Mouse (Mus musculus): Measurements from ENCODE around the gene Cpxm2. TPM values are rescaled to one million over a fixed set of nuclear protein-coding genes. Genes with fewer than 3 reads are reported as not detected.

Cpxm2 gene
- polyA plus RNA-seq, 1 experiment from 2014 or later, result 2.2 TPM

- no peak overlapping the region for H3K4me3 ChIP-seq (ENCODE audit: low read length)
- H3K27me3 ChIP-seq (replicated peaks; ENCODE audit: control insufficient read depth, insufficient read depth, low read length), result no peaks in the 10 kb centered on the region
- 95% methylated on average over 4 of the region's 4 CpGs for WGBS
- no peak overlapping the region for H3K4me2 ChIP-seq (ENCODE audit: low read length)
- H3K27ac ChIP-seq (ENCODE audit: low read depth, low read length), result no peak overlapping the region
- H3K36me3 ChIP-seq (ENCODE audit: control insufficient read depth, insufficient read depth, low read length), result no peaks in the 10 kb centered on the region
- H3K9ac ChIP-seq (ENCODE audit: low read depth, low read length), result no peak overlapping the region
- H3K4me1 ChIP-seq (ENCODE audit: control insufficient read depth, insufficient read depth, low read depth, low read length), result peaks cover 2% of the 10 kb centered on the region
- ATAC-seq, result no peak
- no peaks in the 10 kb centered on the region for H3K9me3 ChIP-seq (ENCODE audit: control insufficient read depth, low read length)
These were observed 27.2 kb upstream of the Cpxm2 start for GRCm38 (mm10) chr7:132181586-132182198.

DNA sequence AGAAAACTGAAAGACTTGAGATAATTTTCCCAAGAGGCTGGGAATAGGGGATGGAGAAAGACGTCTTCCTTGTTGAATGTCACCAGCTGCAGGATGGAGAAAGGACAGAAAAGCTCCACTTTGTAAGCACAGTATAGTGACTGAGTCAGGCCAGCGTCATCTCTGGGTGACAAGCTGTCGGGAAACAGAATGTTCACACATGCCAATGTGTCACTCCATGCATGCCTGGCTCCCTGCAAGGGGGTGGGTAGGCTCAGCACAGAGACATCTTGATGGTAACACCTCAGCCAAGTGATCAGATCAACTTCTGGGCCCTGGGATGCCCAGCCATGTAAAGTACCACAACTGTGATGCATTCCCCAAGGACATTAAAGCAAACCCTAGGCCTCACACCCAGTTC lies 26.5 kb upstream of the Cpxm2 start:
- Histone ChIP-seq H3K36me3 (ENCODE audit: control insufficient read depth, insufficient read depth, low read length) (no peaks in the 10 kb centered on the region), H3K9ac (ENCODE audit: low read depth, low read length) (no peak overlapping the region), H3K4me3 (ENCODE audit: low read length) (no peak overlapping the region), H3K27ac (ENCODE audit: low read depth, low read length) (no peak overlapping the region), H3K27me3 (replicated peaks; ENCODE audit: control insufficient read depth, insufficient read depth, low read length) (no peaks in the 10 kb centered on the region), H3K4me2 (ENCODE audit: low read length) (no peak overlapping the region), H3K4me1 (ENCODE audit: control insufficient read depth, insufficient read depth, low read depth, low read length) (peaks cover 2% of the 10 kb centered on the region), H3K9me3 (ENCODE audit: control insufficient read depth, low read length) (no peaks in the 10 kb centered on the region)
- no peak for ATAC-seq
- WGBS, result 82% methylated on average over 3 of the region's 3 CpGs

DNA sequence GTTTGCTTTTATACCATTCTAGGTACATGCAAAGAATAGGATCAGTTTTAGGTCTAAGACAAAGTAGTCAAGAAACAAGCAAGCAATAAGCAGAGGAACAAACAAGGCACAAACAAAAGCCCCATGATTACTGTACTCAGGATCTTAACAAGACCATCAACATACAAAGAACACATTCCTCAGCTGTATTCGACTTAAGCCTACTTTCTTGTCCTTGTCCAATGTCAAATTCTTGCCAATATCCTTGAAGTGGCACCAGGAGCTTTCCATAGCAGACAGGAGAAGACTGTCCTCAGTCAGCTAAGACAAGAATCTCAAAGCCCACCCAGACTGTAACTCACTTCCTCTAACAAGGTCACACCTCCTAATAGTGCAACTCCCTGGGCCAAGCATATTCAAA lies 24.5 kb upstream of the Cpxm2 start:
- Histone ChIP-seq H3K27me3 (replicated peaks; ENCODE audit: control insufficient read depth, insufficient read depth, low read length) (no peaks in the 10 kb centered on the region), H3K4me3 (ENCODE audit: low read length) (no peak overlapping the region), H3K36me3 (ENCODE audit: control insufficient read depth, insufficient read depth, low read length) (no peaks in the 10 kb centered on the region), H3K9me3 (ENCODE audit: control insufficient read depth, low read length) (no peaks in the 10 kb centered on the region), H3K9ac (ENCODE audit: low read depth, low read length) (no peak overlapping the region), H3K27ac (ENCODE audit: low read depth, low read length) (no peak overlapping the region), H3K4me2 (ENCODE audit: low read length) (no peak overlapping the region), H3K4me1 (ENCODE audit: control insufficient read depth, insufficient read depth, low read depth, low read length) (peaks cover 2% of the 10 kb centered on the region)
- no peak for ATAC-seq
- WGBS, result 60% methylated on average over 1 of the region's 1 CpGs

GRCm38 (mm10) chr7:132174787-132175186 lies 20.2 kb upstream of the Cpxm2 start:
- H3K4me3 ChIP-seq (ENCODE audit: low read length), result no peak overlapping the region
- no peak for ATAC-seq
- H3K9ac ChIP-seq (ENCODE audit: low read depth, low read length), result no peak overlapping the region
- H3K4me1 ChIP-seq (ENCODE audit: control insufficient read depth, insufficient read depth, low read depth, low read length), result peaks cover 2% of the 10 kb centered on the region; the same call in 1 of the 2 replicates
- H3K27ac ChIP-seq (ENCODE audit: low read depth, low read length), result no peak overlapping the region
- 75% methylated on average over 5 of the region's 5 CpGs for WGBS
- H3K36me3 ChIP-seq (ENCODE audit: control insufficient read depth, insufficient read depth, low read length), result no peaks in the 10 kb centered on the region
- H3K4me2 ChIP-seq (ENCODE audit: low read length), result no peak overlapping the region
- H3K27me3 ChIP-seq (replicated peaks; ENCODE audit: control insufficient read depth, insufficient read depth, low read length), result no peaks in the 10 kb centered on the region
- no peaks in the 10 kb centered on the region for H3K9me3 ChIP-seq (ENCODE audit: control insufficient read depth, low read length)

- no peaks in the 10 kb centered on the region for H3K9me3 ChIP-seq (ENCODE audit: control insufficient read depth, low read length)
- H3K4me2 ChIP-seq (ENCODE audit: low read length), result no peak overlapping the region
- ATAC-seq, result no peak; the same call in 1 of the 2 replicates
- H3K9ac ChIP-seq (ENCODE audit: low read depth, low read length), result no peak overlapping the region
- no peak overlapping the region for H3K27ac ChIP-seq (ENCODE audit: low read depth, low read length)
- H3K27me3 ChIP-seq (replicated peaks; ENCODE audit: control insufficient read depth, insufficient read depth, low read length), result no peaks in the 10 kb centered on the region
- H3K4me1 ChIP-seq (ENCODE audit: control insufficient read depth, insufficient read depth, low read depth, low read length), result peaks cover 2% of the 10 kb centered on the region; the same call in 1 of the 2 replicates
- H3K4me3 ChIP-seq (ENCODE audit: low read length), result no peak overlapping the region
- H3K36me3 ChIP-seq (ENCODE audit: control insufficient read depth, insufficient read depth, low read length), result no peaks in the 10 kb centered on the region
- WGBS, result 78% methylated on average over 2 of the region's 2 CpGs
These were observed 19.8 kb upstream of the Cpxm2 start for GRCm38 (mm10) chr7:132174296-132174695.

DNA sequence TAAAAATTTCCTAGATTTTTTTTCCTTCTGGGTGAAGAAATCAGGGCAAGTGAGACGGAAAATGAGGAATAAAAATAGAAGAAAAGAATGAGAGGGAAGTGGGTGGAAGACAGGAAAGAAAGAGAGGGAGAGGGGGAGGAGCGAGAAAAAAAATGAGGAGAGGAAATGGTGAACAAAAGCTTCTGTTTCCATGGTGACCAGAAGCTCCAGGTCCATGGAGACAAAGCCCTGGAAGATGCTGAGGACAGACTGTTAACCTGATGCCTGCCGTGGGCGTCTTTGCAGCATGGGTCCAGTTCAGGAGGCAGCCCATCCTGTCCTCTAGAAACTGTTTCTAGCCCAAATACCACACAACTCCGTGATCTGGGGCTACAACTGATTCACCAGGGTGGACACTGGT lies 17.7 kb upstream of the Cpxm2 start:
- H3K9ac ChIP-seq (ENCODE audit: low read depth, low read length), result no peak overlapping the region
- H3K9me3 ChIP-seq (ENCODE audit: control insufficient read depth, low read length), result no peaks in the 10 kb centered on the region
- H3K4me3 ChIP-seq (ENCODE audit: low read length), result no peak overlapping the region
- 50% methylated on average over 5 of the region's 5 CpGs for WGBS
- H3K4me1 ChIP-seq (ENCODE audit: control insufficient read depth, insufficient read depth, low read depth, low read length), result peaks cover 2% of the 10 kb centered on the region; the same call in 1 of the 2 replicates
- H3K36me3 ChIP-seq (ENCODE audit: control insufficient read depth, insufficient read depth, low read length), result no peaks in the 10 kb centered on the region
- ATAC-seq, result no peak
- H3K4me2 ChIP-seq (ENCODE audit: low read length), result no peak overlapping the region
- no peaks in the 10 kb centered on the region for H3K27me3 ChIP-seq (replicated peaks; ENCODE audit: control insufficient read depth, insufficient read depth, low read length)
- peak overlapping the region; percentile 55 for H3K27ac ChIP-seq (ENCODE audit: low read depth, low read length)

GRCm38 (mm10) chr7:132171716-132172115 lies 17.2 kb upstream of the Cpxm2 start:
- ATAC-seq, result no peak

DNA sequence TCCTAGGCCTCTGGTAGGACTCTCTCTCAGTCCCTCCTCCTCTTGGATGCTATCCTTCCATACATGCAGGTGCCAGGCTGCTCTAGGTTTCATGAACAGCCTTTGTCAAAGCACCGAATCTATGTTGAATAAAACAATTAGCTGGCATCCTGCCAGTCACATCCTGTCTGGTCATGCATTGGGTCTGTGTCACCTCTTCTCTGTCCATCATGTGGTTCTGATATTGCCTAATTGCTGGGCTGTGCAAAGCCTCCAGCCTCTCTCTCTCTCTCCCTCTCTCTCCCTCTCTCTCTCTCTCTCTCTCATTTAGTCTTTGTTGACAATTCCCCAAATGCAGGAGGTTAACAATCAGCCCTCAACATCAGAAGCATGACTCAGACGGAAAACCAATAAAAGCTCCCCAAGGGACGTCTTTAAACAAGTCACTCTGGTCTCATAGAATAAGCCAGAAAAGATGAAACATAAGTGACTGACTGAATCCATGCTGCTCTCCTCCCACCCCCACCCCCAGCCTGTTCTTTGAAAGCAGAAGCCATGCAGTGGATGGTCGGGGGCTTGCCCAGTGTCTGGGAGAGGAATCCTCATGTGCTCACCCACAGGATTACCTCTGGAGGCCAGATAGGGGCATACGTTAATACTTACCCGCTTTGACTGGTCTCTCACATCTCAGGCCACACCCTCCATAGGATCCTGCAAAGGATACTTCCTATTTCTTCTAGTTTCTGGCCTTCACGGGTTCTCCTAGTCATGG lies 15.1 kb upstream of the Cpxm2 start:
- no peak overlapping the region for H3K4me2 ChIP-seq (ENCODE audit: low read length)
- no peak overlapping the region for H3K27ac ChIP-seq (ENCODE audit: low read depth, low read length)
- H3K27me3 ChIP-seq (replicated peaks; ENCODE audit: control insufficient read depth, insufficient read depth, low read length), result no peaks in the 10 kb centered on the region; the same call in 1 of the 2 replicates
- no peak for ATAC-seq
- H3K9ac ChIP-seq (ENCODE audit: low read depth, low read length), result no peak overlapping the region
- H3K9me3 ChIP-seq (ENCODE audit: control insufficient read depth, low read length), result no peaks in the 10 kb centered on the region
- no peaks in the 10 kb centered on the region for H3K36me3 ChIP-seq (ENCODE audit: control insufficient read depth, insufficient read depth, low read length)
- WGBS, result 47% methylated on average over 7 of the region's 7 CpGs
- H3K4me1 ChIP-seq (ENCODE audit: control insufficient read depth, insufficient read depth, low read depth, low read length), result peaks cover 2% of the 10 kb centered on the region; the same call in 1 of the 2 replicates
- H3K4me3 ChIP-seq (ENCODE audit: low read length), result no peak overlapping the region

More at GRCm38 (mm10) chr7:132171716-132172115, 17.2 kb upstream of the Cpxm2 start:
- Histone ChIP-seq H3K9me3 (ENCODE audit: control insufficient read depth, low read length) (no peaks in the 10 kb centered on the region), H3K36me3 (ENCODE audit: control insufficient read depth, insufficient read depth, low read length) (no peaks in the 10 kb centered on the region), H3K4me2 (ENCODE audit: low read length) (no peak overlapping the region), H3K9ac (ENCODE audit: low read depth, low read length) (no peak overlapping the region), H3K4me3 (ENCODE audit: low read length) (no peak overlapping the region), H3K4me1 (ENCODE audit: control insufficient read depth, insufficient read depth, low read depth, low read length) (peaks cover 2% of the 10 kb centered on the region; the same call in 1 of the 2 replicates), H3K27me3 (replicated peaks; ENCODE audit: control insufficient read depth, insufficient read depth, low read length) (no peaks in the 10 kb centered on the region), H3K27ac (ENCODE audit: low read depth, low read length) (peak overlapping the region; percentile 55; the same call in 1 of the 2 replicates)
- WGBS, result 75% methylated on average over 5 of the region's 5 CpGs

DNA sequence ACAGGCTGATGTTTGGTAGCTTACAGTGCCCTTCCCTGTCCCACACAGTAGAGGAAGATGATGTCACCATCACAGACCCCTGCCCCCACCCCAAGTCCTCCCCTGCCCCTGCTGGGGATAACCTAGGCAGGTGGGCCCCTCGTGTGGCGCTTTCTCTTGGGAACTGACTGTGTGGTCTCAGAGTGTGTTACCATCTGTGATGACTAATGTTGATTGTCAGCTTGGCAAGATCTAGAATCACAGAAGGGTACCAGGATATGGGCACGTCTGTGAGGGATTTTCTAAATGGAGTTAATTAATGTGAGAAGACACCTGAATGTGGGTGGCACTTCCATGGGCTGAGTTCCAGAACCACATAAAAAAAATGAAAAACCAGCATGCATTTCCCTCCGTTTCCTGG lies 12.7 kb upstream of the Cpxm2 start:
- Histone ChIP-seq H3K4me1 (ENCODE audit: control insufficient read depth, insufficient read depth, low read depth, low read length) (no peaks in the 10 kb centered on the region; the same call in 1 of the 2 replicates), H3K9me3 (ENCODE audit: control insufficient read depth, low read length) (no peaks in the 10 kb centered on the region), H3K4me2 (ENCODE audit: low read length) (no peak overlapping the region), H3K9ac (ENCODE audit: low read depth, low read length) (no peak overlapping the region), H3K4me3 (ENCODE audit: low read length) (no peak overlapping the region), H3K27ac (ENCODE audit: low read depth, low read length) (no peak overlapping the region), H3K36me3 (ENCODE audit: control insufficient read depth, insufficient read depth, low read length) (no peaks in the 10 kb centered on the region), H3K27me3 (replicated peaks; ENCODE audit: control insufficient read depth, insufficient read depth, low read length) (no peaks in the 10 kb centered on the region; the same call in 1 of the 2 replicates)
- no peak for ATAC-seq
- WGBS, result 69% methylated on average over 4 of the region's 4 CpGs
